Mouse (Mus musculus) G1E (cell line): Measurements from ENCODE around the gene Rassf1. TPM values are rescaled to one million over a fixed set of nuclear protein-coding genes. Genes with fewer than 3 reads are reported as not detected.
A peak's percentile ranks its signal among the peaks of the same experiment; 100 is the strongest.

Experiments
- ATAC-seq: 2 replicates; pipeline ENCODE4 v1.8.0; 2016; ENCODE audit warnings: mild to moderate bottlenecking; ENCODE audit not compliant: insufficient number of reproducible peaks, poor library complexity, low FRiP score, severe bottlenecking; ENCODE audit errors: extremely low read depth
- DNase-seq: peaks from one replicate; pipeline ENCODE4 v3.0.0; 2012; ENCODE audit warnings: low spot score
- H3K27me3 ChIP-seq: 2 replicates; pipeline ENCODE4 v1.6.1; 2012; ENCODE audit warnings: mild to moderate bottlenecking, low read length, inconsistent platforms; ENCODE audit not compliant: insufficient read depth
- H3K36me3 ChIP-seq: replicated peaks from 2 replicates; pipeline ENCODE3; 2012; ENCODE audit warnings: mild to moderate bottlenecking, inconsistent platforms
- H3K4me1 ChIP-seq: 2 replicates; pipeline ENCODE4 v1.6.1; 2012; ENCODE audit warnings: low read depth, low read length, inconsistent platforms, mixed read lengths; ENCODE audit not compliant: insufficient read depth
- H3K4me3 ChIP-seq: 2 replicates; pipeline ENCODE4 v1.5.1; 2012; ENCODE audit warnings: low read depth, mild to moderate bottlenecking, inconsistent platforms, low read length, moderate library complexity, mixed read lengths
- H3K9me3 ChIP-seq: replicated peaks from 2 replicates; pipeline ENCODE4 v1.6.1; 2012; ENCODE audit warnings: inconsistent platforms
- CTCF ChIP-seq: IDR thresholded peaks from 2 replicates; pipeline ENCODE4 v1.5.1; 2012; ENCODE audit warnings: low read depth, low read length, inconsistent platforms, mixed read lengths
- GATA1 ChIP-seq: IDR thresholded peaks from 2 replicates; pipeline ENCODE4 v1.6.1; 2012; ENCODE audit warnings: borderline replicate concordance, low read length, inconsistent platforms, mixed read lengths
- GATA2 ChIP-seq: IDR thresholded peaks from 2 replicates; pipeline ENCODE4 v1.6.1; 2012; ENCODE audit warnings: low read depth, low read length, inconsistent platforms, borderline replicate concordance
- POLR2AphosphoS5 ChIP-seq: IDR thresholded peaks from 2 replicates; pipeline ENCODE4 v1.6.1; 2012; ENCODE audit warnings: low read depth, low read length, inconsistent platforms; ENCODE audit not compliant: insufficient replicate concordance
- TAL1 ChIP-seq: conservative IDR thresholded peaks from 2 replicates; pipeline ENCODE4 v1.6.1; 2012; ENCODE audit warnings: low read depth, low read length, inconsistent platforms, mixed read lengths
- polyA plus RNA-seq: library from polyadenylated mRNA; stranded (reverse); fragments of >175 nt; gene quantifications from 2 replicates; pipeline ENCODE4 v1.2.3, GENCODE M21; 2012
- total RNA-seq, 2 experiments: library from RNA; stranded (forward) in 1 of 2; stranded (reverse) in 1 of 2; fragments of 200-1000 nt in 1 of 2; fragments of >200 nt in 1 of 2; fragmentation: Nextera tagmentation in 1 of 2; gene quantifications; 2 replicates each; pipeline ENCODE4 v1.2.3; 2014 to 2017

The Rassf1 gene
- total and polyA plus RNA-seq, 3 experiments, result 12.1 to 29.5 (median 15.4) TPM

DNA sequence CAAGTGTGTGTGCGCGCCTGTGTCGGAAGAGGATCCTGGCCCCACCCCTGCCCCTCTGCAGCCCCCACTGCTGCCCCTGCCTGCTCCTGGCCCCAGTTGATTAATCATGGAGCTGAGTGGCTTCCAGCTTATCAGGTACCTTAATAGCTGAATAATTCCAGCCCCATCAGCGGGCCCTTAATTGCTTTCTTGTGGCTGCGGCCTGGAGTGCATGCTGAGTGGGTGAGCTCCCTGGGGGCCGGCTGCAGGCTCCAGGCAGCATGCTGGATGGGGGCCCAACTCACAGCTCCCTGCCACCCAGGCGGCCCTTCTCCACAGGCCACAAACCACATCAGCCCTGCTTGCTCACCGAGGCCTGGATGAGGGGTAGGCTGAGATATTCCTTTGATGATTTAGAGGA is 39.9 kb upstream of the Rassf1 start:
- no peak overlapping the region for H3K4me3 ChIP-seq
- ATAC-seq, result no peak
- H3K27me3 ChIP-seq, result peaks cover 53% of the 10 kb centered on the region
- H3K9me3 ChIP-seq, result no peaks in the 10 kb centered on the region
- H3K4me1 ChIP-seq, result peaks cover 3% of the 10 kb centered on the region; the same call in 1 of the 2 replicates
- no peak for TF ChIP-seq TAL1
- TF ChIP-seq POLR2AphosphoS5, result no peak
- TF ChIP-seq GATA2, result no peak
- no peak for TF ChIP-seq GATA1
- TF ChIP-seq CTCF, result no peak
- H3K36me3 ChIP-seq, result no peaks in the 10 kb centered on the region
- no peak for DNase-seq

DNA sequence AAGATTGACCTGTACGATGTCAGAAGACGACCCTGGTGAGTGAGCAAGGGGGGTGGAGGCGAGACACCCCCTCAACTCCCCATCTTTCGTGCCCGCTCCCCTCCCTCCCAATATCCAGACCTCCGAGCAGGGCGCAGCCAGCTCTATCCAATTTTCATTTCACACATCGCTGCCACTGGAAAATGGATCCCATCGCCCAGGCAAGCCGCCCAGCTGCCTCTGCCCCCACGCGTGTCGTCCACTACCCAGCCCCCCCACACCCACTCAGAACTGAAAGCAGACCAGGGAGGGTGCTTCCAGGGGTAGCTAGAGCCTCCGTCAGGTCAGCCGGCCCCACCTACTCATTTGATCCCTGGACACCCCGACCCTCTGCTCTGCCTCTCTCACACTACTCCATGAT is 39.0 kb upstream of the Rassf1 start:
- ATAC-seq, result no peak
- H3K4me3 ChIP-seq, result no peak overlapping the region
- H3K4me1 ChIP-seq, result peaks cover 3% of the 10 kb centered on the region; the same call in 1 of the 2 replicates
- H3K36me3 ChIP-seq, result no peaks in the 10 kb centered on the region
- H3K27me3 ChIP-seq, result peaks cover 60% of the 10 kb centered on the region
- no peaks in the 10 kb centered on the region for H3K9me3 ChIP-seq
- no peak for TF ChIP-seq GATA2
- DNase-seq, result no peak

DNA sequence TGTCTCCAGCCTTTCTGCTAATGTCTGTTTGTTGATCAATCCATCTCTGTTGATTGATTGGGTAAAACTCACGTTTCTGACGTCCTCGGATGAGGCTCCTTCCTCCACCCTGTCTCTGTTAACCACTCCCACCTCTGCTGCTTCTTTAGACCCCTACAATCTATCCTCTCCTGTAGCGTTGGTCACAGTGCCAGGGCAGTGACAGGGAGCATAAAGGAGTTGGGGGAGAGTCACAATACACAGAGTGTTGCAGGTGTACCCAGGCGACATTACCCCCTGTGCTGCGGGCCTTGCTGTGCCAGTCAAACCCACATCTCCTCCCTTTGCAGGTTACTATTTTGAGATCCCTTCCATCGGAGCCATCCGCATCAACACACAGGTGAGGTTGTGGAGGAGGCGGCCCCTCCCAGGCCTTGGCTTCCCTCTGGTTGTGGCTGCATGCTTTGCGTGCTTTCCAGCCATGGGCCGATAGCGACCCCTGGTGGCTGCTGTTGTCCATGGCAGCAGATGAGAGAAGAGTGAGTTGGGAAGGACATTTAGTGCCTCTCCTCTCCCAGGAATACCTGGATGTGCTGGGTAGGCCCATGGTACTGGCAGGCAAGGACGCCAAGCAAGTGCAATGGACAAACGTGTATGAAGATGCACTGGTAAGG is 36.9 kb upstream of the Rassf1 start:
- Histone ChIP-seq H3K9me3 (no peaks in the 10 kb centered on the region), H3K36me3 (no peaks in the 10 kb centered on the region), H3K4me3 (no peak overlapping the region), H3K4me1 (peaks cover 6% of the 10 kb centered on the region; the same call in 1 of the 2 replicates), H3K27me3 (peaks cover 62% of the 10 kb centered on the region)
- DNase-seq (peak; percentile 65), ATAC-seq (no peak)
- TF ChIP-seq GATA1 (no peak), TAL1 (no peak), GATA2 (no peak), CTCF (peak; percentile 94)

DNA sequence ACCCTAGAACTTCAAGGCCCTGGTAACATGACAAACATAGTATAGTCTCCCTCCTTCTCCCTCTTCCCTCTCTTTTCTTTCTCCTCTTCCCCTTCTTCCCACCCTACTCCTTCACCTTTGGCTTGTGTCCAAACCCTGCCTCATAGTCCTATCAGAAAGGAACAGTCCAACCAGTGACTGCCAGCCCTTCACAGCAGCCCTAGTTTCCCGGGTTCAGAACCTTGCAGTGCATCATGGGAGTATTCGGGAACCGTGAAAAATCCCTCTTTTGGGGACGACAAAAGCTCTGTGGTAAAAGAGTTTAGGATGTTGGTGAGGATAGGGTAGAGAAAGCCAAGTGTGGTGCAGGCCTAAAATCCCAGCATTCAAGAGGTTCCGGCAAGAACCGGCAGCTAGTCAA is 31.0 kb upstream of the Rassf1 start:
- Histone ChIP-seq H3K27me3 (peaks cover 69% of the 10 kb centered on the region), H3K9me3 (no peaks in the 10 kb centered on the region), H3K4me1 (peaks cover 3% of the 10 kb centered on the region; the same call in 1 of the 2 replicates), H3K4me3 (no peak overlapping the region), H3K36me3 (no peaks in the 10 kb centered on the region)
- TF ChIP-seq GATA2 (no peak), CTCF (no peak), TAL1 (no peak), GATA1 (no peak), POLR2AphosphoS5 (no peak)
- no peak for DNase-seq
- no peak for ATAC-seq

DNA sequence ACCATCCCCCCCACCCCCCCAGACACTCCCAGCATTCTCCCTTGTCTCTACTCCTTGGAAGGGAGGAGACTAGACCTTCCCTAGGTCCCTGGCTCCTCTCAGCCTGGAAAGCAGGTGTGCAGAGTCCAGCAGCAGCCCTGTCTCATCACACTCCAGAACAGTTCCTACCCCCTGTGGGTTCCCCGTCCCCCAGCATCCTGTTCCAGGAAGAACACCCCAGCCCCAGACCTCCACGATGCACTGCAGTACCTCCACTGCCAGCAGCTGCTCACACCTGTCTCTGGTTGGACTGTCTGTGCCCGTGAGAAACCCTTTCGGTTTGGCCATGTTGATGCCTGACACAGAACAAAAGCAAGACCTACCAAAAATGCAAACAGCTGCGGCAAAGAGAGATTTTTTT is 30.2 kb upstream of the Rassf1 start:
- no peak for ATAC-seq
- Histone ChIP-seq H3K36me3 (no peaks in the 10 kb centered on the region), H3K4me1 (peaks cover 3% of the 10 kb centered on the region), H3K4me3 (no peak overlapping the region), H3K9me3 (no peaks in the 10 kb centered on the region), H3K27me3 (peaks cover 76% of the 10 kb centered on the region)
- no peak for TF ChIP-seq TAL1
- TF ChIP-seq POLR2AphosphoS5, result no peak
- no peak for TF ChIP-seq CTCF
- no peak for TF ChIP-seq GATA2
- TF ChIP-seq GATA1, result no peak
- no peak for DNase-seq

DNA sequence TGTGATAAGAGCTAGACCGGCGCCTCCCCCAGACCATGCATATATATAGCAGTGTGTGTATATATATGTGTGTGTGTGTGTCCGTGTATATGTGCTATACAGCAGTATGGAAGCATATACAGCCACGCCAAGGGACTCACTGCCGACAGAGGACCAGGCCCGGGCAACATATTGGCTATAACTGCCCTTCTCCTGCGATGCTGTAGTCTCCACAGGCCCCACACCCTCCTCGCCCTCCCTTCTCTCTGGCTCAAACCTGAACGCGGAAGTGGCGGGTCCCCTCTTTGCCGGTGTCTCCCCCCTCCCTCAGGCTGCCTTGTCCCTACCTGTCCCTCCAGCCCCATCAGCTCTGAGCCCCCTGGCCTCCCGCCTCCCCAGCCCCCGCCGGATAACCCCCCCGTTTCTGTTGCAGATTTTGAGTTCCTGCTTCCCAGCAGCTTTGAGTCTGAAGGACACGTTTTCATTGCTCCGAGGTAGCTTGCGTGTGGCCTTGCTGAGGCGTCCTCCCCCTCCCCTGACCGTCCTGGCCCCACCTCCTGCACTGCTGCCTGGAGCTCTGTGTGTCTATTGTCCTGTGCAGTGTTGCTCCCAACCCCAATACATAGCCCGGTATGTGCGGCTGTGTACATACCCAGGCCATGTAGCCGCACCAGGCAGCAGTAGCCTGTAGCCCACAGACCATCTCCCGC is 29.5 kb upstream of the Rassf1 start:
- ATAC-seq (no peak), DNase-seq (no peak)
- Histone ChIP-seq H3K9me3 (no peaks in the 10 kb centered on the region), H3K4me3 (no peak overlapping the region), H3K4me1 (peaks cover 10% of the 10 kb centered on the region), H3K27me3 (peaks cover 78% of the 10 kb centered on the region), H3K36me3 (no peaks in the 10 kb centered on the region)
- no peak for TF ChIP-seq GATA1
- no peak for TF ChIP-seq TAL1
- TF ChIP-seq CTCF, result no peak
- no peak for TF ChIP-seq POLR2AphosphoS5
- TF ChIP-seq GATA2, result no peak

DNA sequence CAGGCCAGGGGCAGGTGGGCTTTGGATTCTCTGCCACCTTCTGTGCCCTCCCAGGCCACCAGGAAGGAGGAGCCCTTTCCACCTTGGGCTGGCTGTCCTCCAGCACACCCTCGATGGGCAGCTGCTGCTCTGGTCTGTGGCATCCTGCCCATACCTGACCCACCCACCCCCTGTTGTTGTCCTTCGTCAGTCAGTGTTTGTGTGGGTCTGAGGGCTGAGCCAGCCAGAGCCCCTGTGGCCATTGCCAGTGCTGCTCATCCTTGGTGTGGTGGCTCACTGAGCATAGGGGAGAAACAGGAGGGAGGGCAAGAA is 29.0 kb upstream of the Rassf1 start:
- H3K36me3 ChIP-seq, result no peaks in the 10 kb centered on the region
- no peak overlapping the region for H3K4me3 ChIP-seq
- H3K4me1 ChIP-seq, result peaks cover 12% of the 10 kb centered on the region
- H3K9me3 ChIP-seq, result no peaks in the 10 kb centered on the region
- TF ChIP-seq CTCF, result no peak
- TF ChIP-seq GATA1, result no peak
- no peak for TF ChIP-seq POLR2AphosphoS5
- no peak for TF ChIP-seq GATA2
- no peak for TF ChIP-seq TAL1
- ATAC-seq (no peak), DNase-seq (no peak)
- peaks cover 78% of the 10 kb centered on the region for H3K27me3 ChIP-seq
